12 mouse cellular contexts compared by ENCODE assay signal in genomic region chr6:108807446-108807845, GRCm38 (mm10). TPM values are rescaled to one million over a fixed set of nuclear protein-coding genes. Genes with fewer than 3 reads are reported as not detected.
DNase-seq lines count a peak whose midpoint lies in the region; ATAC-seq and TF ChIP-seq lines count a peak whose summit lies in the region.
"Had no signal": no experiment of that assay in that cellular context is flagged by ENCODE, and none has a peak within 500 bp of the region (broad histone marks: within the 10 kb centered on the region; RNA-seq: fewer than 3 reads in every experiment).

No protein-coding gene starts in this region.

- H3K4me3 ChIP-seq in intestine, postnatal 0 days (ENCODE audit: low read depth, low read length) = no peak overlapping the region
- no peak overlapping the region for H3K4me3 ChIP-seq in intestine, embryonic 15.5 days (replicated peaks)

- 70% methylated on average over 3 of the region's 3 CpGs for WGBS in intestine, postnatal 0 days
- WGBS in intestine, embryonic 15.5 days = 74% methylated on average over 3 of the region's 3 CpGs

- no peaks in the 10 kb centered on the region for H3K36me3 ChIP-seq in intestine, postnatal 0 days (ENCODE audit: control insufficient read depth, insufficient read depth)
- H3K36me3 ChIP-seq in intestine, embryonic 15.5 days = no peaks in the 10 kb centered on the region
- no peaks in the 10 kb centered on the region for H3K36me3 ChIP-seq in splenic B cell, adult 2 months (ENCODE audit: control insufficient read depth, insufficient read depth, low read length, poor library complexity, severe bottlenecking)

- H3K9me3 ChIP-seq in intestine, postnatal 0 days (ENCODE audit: control insufficient read depth) = no peaks in the 10 kb centered on the region
- H3K9me3 ChIP-seq in intestine, embryonic 15.5 days = no peaks in the 10 kb centered on the region

- peak; percentile 46 for TF ChIP-seq CTCF in intestine, postnatal 0 days (IDR thresholded peaks at IDR 0.05; ENCODE audit: low read depth)

- DNase-seq in A20 (ENCODE audit: low read depth, low spot score) (peak; percentile 49), ES-CJ7 (ENCODE audit: low read depth, low spot score) (peak; percentile 39)
- DNase-seq in splenic B cell, adult 2 months (ENCODE audit: low read depth, low spot score) = peak; percentile 58
- no peak for DNase-seq in layer of hippocampus, adult 9-10 months (ENCODE audit: low spot score)
- DNase-seq in left cerebral cortex, adult 8-10 months (ENCODE audit: low spot score in 2 of 2) = no peak
- DNase-seq: cerebellum, adult 18-20 months; heart, postnatal 4 days; kidney, adult 11 months had no signal

- no peak overlapping the region for H3K4me2 ChIP-seq in intestine, postnatal 0 days (replicated peaks; ENCODE audit: low read depth)
- no peak overlapping the region for H3K4me2 ChIP-seq in intestine, embryonic 15.5 days (replicated peaks)
- H3K4me2 ChIP-seq: midbrain, embryonic 11.5 days had no signal

- no peak overlapping the region for H3K27ac ChIP-seq in intestine, postnatal 0 days (ENCODE audit: low read depth, low read length)
- H3K27ac ChIP-seq in intestine, embryonic 15.5 days = no peak overlapping the region

- no peaks in the 10 kb centered on the region for H3K4me1 ChIP-seq in intestine, postnatal 0 days (replicated peaks; ENCODE audit: control insufficient read depth, insufficient read depth, low read length)
- H3K4me1 ChIP-seq in intestine, embryonic 15.5 days (replicated peaks) = peaks cover 12% of the 10 kb centered on the region; the same call in 1 of the 2 replicates

- ATAC-seq in intestine, postnatal 0 days = no peak
- ATAC-seq in intestine, embryonic 15.5 days = no peak
- no peak; the same call in 1 of the 2 replicates for ATAC-seq in megakaryocyte, adult 5-6 weeks (ENCODE audit: poor library complexity, severe bottlenecking)

- no peak overlapping the region for H3K9ac ChIP-seq in intestine, postnatal 0 days (ENCODE audit: low read depth, low read length)
- H3K9ac ChIP-seq in intestine, embryonic 15.5 days = no peak overlapping the region

- H3K27me3 ChIP-seq in intestine, postnatal 0 days (replicated peaks; ENCODE audit: control insufficient read depth, insufficient read depth, low read length) = no peaks in the 10 kb centered on the region
- H3K27me3 ChIP-seq in intestine, embryonic 15.5 days (replicated peaks) = no peaks in the 10 kb centered on the region
- H3K27me3 ChIP-seq in splenic B cell, adult 2 months (ENCODE audit: control insufficient read depth, insufficient read depth, low read length, poor library complexity, severe bottlenecking) = no peaks in the 10 kb centered on the region

RNA-seq across cellular contexts. Expression of gene Edem1, which starts 21.0 kb away (rescaled TPM):
- polyA plus RNA-seq in intestine, postnatal 0 days (2015; fragmentation: Nextera tagmentation; extraction: Ambion mirVana) = 40.4 and 41.3 TPM in 2 replicates
- polyA plus RNA-seq in intestine, embryonic 15.5 days (2015; fragmentation: Nextera tagmentation; extraction: Ambion mirVana) = 44.7 and 53.2 TPM in 2 replicates
- 133 and 149 TPM in 2 replicates for total RNA-seq in megakaryocyte, adult 5-6 weeks (2015)
- total RNA-seq in megakaryocyte, adult 5-6 weeks (2017) = 118 and 136 TPM in 2 replicates
- total RNA-seq in left cerebral cortex, adult 8-10 months (2022) = 10 to 100 TPM; 18.2 to 26.0 (median 21.3) TPM

RNA-seq across cellular contexts. Expression of gene Arl8b, which starts 24.5 kb away (rescaled TPM):
- polyA plus RNA-seq in intestine, postnatal 0 days (2015; fragmentation: Nextera tagmentation; extraction: Ambion mirVana) = 59.5 and 59.6 TPM in 2 replicates
- 84.5 and 98.8 TPM in 2 replicates for polyA plus RNA-seq in intestine, embryonic 15.5 days (2015; fragmentation: Nextera tagmentation; extraction: Ambion mirVana)
- total RNA-seq in megakaryocyte, adult 5-6 weeks (2015) = 188 and 201 TPM in 2 replicates
- 67.0 and 67.8 TPM in 2 replicates for total RNA-seq in megakaryocyte, adult 5-6 weeks (2017)
- 100 to 1,000 TPM; 199 to 232 (median 219) TPM for total RNA-seq in left cerebral cortex, adult 8-10 months (2022)

Comparison
In these comparisons a context has a peak if more than half of its experiments do, and no peak if none do; other contexts are left out.
1. DNase-seq: peak in A20 (single experiment), ES-CJ7 (single experiment) and splenic B cell, adult 2 months (single experiment); none in layer of hippocampus, adult 9-10 months (single experiment) and left cerebral cortex, adult 8-10 months (0 of 2).
2. RNA of gene Edem1, which starts 21.0 kb away (total RNA-seq): 118 to 149 TPM in megakaryocyte, adult 5-6 weeks; 18.2 to 26.0 TPM in left cerebral cortex, adult 8-10 months; every median in the first group is over 4 times any median in the second.